Mouse (Mus musculus) hindbrain, embryonic 12.5 days (tissue): ENCODE data around the gene Eci1. TPM values are rescaled to one million over a fixed set of nuclear protein-coding genes. Genes with fewer than 3 reads are reported as not detected.
"Not testable (repeated sequence)": the region's sequence is repeated elsewhere in the genome, so short reads cannot be mapped to it uniquely, and the experiment has no call there.

Experiments
- ATAC-seq: fragments of 200-750 bp; cut with Nextera tagmentation; 2 replicates; pipeline ENCODE4 v1.8.0; 2017; ENCODE audit warnings: moderate TSS enrichment; ENCODE audit not compliant: low FRiP score
- H3K27ac ChIP-seq: fragments of 300-500 bp; sonication (generic); 2 replicates; pipeline ENCODE4 v1.5.1; 2016; ENCODE audit warnings: mild to moderate bottlenecking
- H3K27me3 ChIP-seq: fragments of 300-500 bp; sonication (generic); 2 replicates; pipeline ENCODE4 v1.6.1; 2016; ENCODE audit warnings: mild to moderate bottlenecking
- H3K36me3 ChIP-seq: fragments of 300-500 bp; sonication (generic); 2 replicates; pipeline ENCODE4 v1.6.1; 2016; ENCODE audit warnings: mild to moderate bottlenecking
- H3K4me1 ChIP-seq: fragments of 300-500 bp; sonication (generic); 2 replicates; pipeline ENCODE4 v1.6.1; 2016
- H3K4me2 ChIP-seq: fragments of 300-500 bp; sonication (generic); replicated peaks from 2 replicates; pipeline ENCODE4 v1.6.1; 2016; ENCODE audit warnings: mild to moderate bottlenecking
- H3K4me3 ChIP-seq: fragments of 300-500 bp; sonication (generic); 2 replicates; pipeline ENCODE4 v1.5.1; 2016; ENCODE audit warnings: mild to moderate bottlenecking
- H3K9ac ChIP-seq: fragments of 300-500 bp; sonication (generic); 2 replicates; pipeline ENCODE4 v1.6.1; 2016; ENCODE audit warnings: mild to moderate bottlenecking, moderate library complexity
- H3K9me3 ChIP-seq: fragments of 300-500 bp; sonication (generic); replicated peaks from 2 replicates; pipeline ENCODE4 v1.6.1; 2016; ENCODE audit warnings: mild to moderate bottlenecking
- WGBS: fragments of 180-500 bp; shearing (Covaris S2); methylation state at CpG from one replicate; pipeline ENCODE4 v1.1.7; 2016; 5-methylcytosine and 5-hydroxymethylcytosine counted together
- polyA plus RNA-seq: library from polyadenylated mRNA; unstranded; fragments of >200 nt; fragmentation: Nextera tagmentation; extraction: Ambion mirVana; gene quantifications from 2 replicates; pipeline ENCODE4 v1.2.1, GENCODE M21; 2016

The Eci1 gene
- polyA plus RNA-seq, 1 experiment from 2014 or later: 62.4 TPM

DNA sequence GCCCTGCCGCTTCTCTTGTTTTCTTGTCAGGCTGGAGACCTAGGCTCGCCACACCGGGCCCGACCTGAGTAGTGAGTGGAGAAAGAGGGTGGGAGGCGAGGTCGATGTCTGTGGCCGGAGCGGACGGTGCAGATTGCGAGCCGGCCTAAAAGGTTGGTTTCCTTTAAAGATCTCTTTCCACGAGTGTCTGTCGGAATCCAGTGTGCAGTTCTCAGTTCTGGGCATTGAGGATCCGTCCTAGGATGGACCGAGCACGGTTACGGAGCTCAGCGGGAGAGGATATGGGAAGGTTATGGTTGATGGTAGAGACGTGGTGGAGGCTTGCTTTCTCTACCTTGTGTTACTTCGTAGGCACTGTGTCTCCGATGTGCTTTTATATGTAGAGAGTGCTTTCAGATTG, 11.4 kb upstream of the Eci1 start:
- peak overlapping the region; percentile 94 for H3K27ac ChIP-seq
- H3K9ac ChIP-seq: peak overlapping the region; percentile 87
- H3K36me3 ChIP-seq: peaks cover 45% of the 10 kb centered on the region
- peak overlapping the region; percentile 87 for H3K4me3 ChIP-seq
- peak overlapping the region; percentile 98 for H3K4me2 ChIP-seq
- no peaks in the 10 kb centered on the region for H3K9me3 ChIP-seq
- H3K4me1 ChIP-seq: peaks cover 32% of the 10 kb centered on the region
- under 1% methylated on average over 21 of the region's 21 CpGs for WGBS
- peak; percentile 24 for ATAC-seq
- no peaks in the 10 kb centered on the region for H3K27me3 ChIP-seq

DNA sequence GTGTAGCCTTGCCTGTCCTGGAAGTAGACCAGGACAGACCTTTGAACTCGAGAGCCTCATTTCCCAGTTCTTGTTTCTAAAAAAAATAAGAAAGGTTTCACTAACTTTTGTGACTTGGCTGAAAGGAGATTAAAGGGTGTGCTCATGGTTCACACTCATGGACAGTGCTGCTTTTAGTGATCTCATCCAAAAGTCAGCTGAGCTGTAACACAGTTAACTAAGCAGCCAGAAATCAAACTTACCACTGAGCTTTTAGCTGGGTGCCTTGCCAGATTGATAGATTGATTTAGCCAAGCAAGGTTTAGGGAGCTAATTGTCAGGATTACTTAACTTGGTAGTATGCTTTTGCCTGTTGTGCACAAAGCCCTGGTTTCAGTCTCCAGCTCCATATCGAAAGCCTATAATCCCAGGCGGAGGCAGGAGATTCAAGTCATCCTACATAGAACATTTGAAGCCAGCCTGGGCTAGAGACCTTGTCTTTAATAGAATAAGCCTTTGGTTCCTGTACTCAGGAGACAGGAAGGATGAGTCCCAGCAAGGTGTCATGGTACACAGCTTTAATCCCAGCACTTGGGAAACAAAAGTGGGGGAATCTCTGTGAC, 10.3 kb upstream of the Eci1 start:
- ATAC-seq: no peak
- Histone ChIP-seq H3K36me3 (peaks cover 51% of the 10 kb centered on the region), H3K27ac (no peak overlapping the region), H3K4me1 (peaks cover 32% of the 10 kb centered on the region), H3K9me3 (no peaks in the 10 kb centered on the region), H3K4me2 (peak overlapping the region; percentile 98), H3K4me3 (peak overlapping the region; percentile 87), H3K9ac (peak overlapping the region; percentile 87), H3K27me3 (no peaks in the 10 kb centered on the region)
- 92% methylated on average over 3 of the region's 3 CpGs for WGBS

- WGBS: 94% methylated on average over 4 of the region's 4 CpGs
- Histone ChIP-seq H3K4me1 (peaks cover 4% of the 10 kb centered on the region), H3K9me3 (no peaks in the 10 kb centered on the region), H3K36me3 (peaks cover 72% of the 10 kb centered on the region), H3K4me3 (no peak overlapping the region), H3K27ac (no peak overlapping the region), H3K4me2 (no peak overlapping the region), H3K9ac (no peak overlapping the region), H3K27me3 (no peaks in the 10 kb centered on the region)
- no peak for ATAC-seq
These were observed 3.3 kb upstream of the Eci1 start for GRCm38 (mm10) chr17:24423114-24423513.

- Histone ChIP-seq H3K4me3 (no peak overlapping the region), H3K4me1 (peaks cover 4% of the 10 kb centered on the region), H3K4me2 (no peak overlapping the region), H3K9me3 (no peaks in the 10 kb centered on the region), H3K27me3 (no peaks in the 10 kb centered on the region), H3K9ac (no peak overlapping the region), H3K36me3 (peaks cover 58% of the 10 kb centered on the region), H3K27ac (no peak overlapping the region)
- 94% methylated on average over 5 of the region's 5 CpGs for WGBS
- no peak for ATAC-seq
These were observed 2.0 kb upstream of the Eci1 start for GRCm38 (mm10) chr17:24424489-24424888.

GRCm38 (mm10) chr17:24425326-24425725, 1.1 kb upstream of the Eci1 start:
- H3K36me3 ChIP-seq: peaks cover 49% of the 10 kb centered on the region
- not testable (repeated sequence) for H3K9ac ChIP-seq, H3K27ac ChIP-seq, H3K4me3 ChIP-seq, ATAC-seq, H3K4me1 ChIP-seq, H3K27me3 ChIP-seq, H3K9me3 ChIP-seq, H3K4me2 ChIP-seq
- 92% methylated on average over 6 of the region's 8 CpGs for WGBS

- no peak overlapping the region for H3K9ac ChIP-seq
- 95% methylated on average over 7 of the region's 7 CpGs for WGBS
- H3K36me3 ChIP-seq: peaks cover 46% of the 10 kb centered on the region
- no peak overlapping the region for H3K4me2 ChIP-seq
- peaks cover 4% of the 10 kb centered on the region for H3K4me1 ChIP-seq
- H3K4me3 ChIP-seq: 0 out of 2 replicates have a peak overlapping the region, but pooled peaks have one; percentile 68
- H3K27me3 ChIP-seq: no peaks in the 10 kb centered on the region
- no peak for ATAC-seq
- peak overlapping the region; percentile 93 for H3K27ac ChIP-seq
- H3K9me3 ChIP-seq: no peaks in the 10 kb centered on the region
These were observed 536 bp upstream of the Eci1 start for GRCm38 (mm10) chr17:24425905-24426304.

- Histone ChIP-seq H3K4me2 (peak overlapping the region; percentile 59), H3K4me1 (peaks cover 4% of the 10 kb centered on the region), H3K27me3 (no peaks in the 10 kb centered on the region), H3K4me3 (peak overlapping the region; percentile 68), H3K27ac (peak overlapping the region; percentile 93; the same call in 1 of the 2 replicates), H3K9ac (peak overlapping the region; percentile 83), H3K9me3 (no peaks in the 10 kb centered on the region), H3K36me3 (peaks cover 33% of the 10 kb centered on the region)
- no peak for ATAC-seq
- WGBS: 6% methylated on average over 8 of the region's 8 CpGs
These were observed 723 bp downstream of the Eci1 start for GRCm38 (mm10) chr17:24427170-24427557.

DNA sequence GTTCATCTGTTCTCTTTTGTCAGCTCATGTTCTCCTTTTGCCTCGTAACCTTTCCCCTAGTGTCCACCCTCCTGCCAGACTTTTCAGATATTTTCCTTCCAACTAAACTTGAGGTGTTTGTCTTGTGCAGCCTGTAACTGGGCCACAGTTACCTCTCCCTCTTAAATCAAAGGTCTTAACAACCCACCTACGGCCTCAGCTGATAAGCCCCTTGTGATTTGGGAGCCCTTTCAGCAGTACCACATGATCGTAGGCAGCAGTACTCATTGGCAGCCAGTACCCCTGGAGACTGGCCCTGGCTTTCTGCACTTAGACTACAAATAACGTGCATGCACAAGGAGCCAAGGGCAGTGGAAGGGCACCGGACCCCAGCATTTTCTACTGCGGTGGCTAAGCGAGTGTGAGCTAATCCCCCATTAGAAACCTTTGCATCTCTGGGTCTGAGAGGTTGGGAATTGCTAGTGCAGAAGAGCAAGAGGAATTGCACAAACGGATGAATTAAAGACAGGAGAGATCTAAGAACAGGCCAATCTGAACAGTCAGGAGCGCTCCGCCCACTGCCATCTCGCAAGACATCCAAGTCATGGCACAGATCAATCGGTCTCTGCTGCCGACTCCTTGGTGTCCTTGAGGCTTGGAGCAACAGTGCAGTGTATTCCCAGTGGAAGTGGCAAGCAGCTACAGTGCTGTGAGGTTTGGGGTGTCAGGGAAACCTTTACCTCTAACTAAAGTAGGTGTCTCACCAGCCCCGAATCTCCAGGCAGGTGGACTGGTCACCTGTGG, 3.0 kb downstream of the Eci1 start:
- no peak overlapping the region for H3K9ac ChIP-seq
- no peak for ATAC-seq
- no peak overlapping the region for H3K4me3 ChIP-seq
- peaks cover 15% of the 10 kb centered on the region for H3K36me3 ChIP-seq
- peaks cover 4% of the 10 kb centered on the region for H3K4me1 ChIP-seq
- 86% methylated on average over 14 of the region's 14 CpGs for WGBS
- no peak overlapping the region for H3K27ac ChIP-seq
- no peaks in the 10 kb centered on the region for H3K9me3 ChIP-seq
- H3K27me3 ChIP-seq: no peaks in the 10 kb centered on the region
- no peak overlapping the region for H3K4me2 ChIP-seq

- ATAC-seq: no peak
- WGBS: 77% methylated on average over 5 of the region's 5 CpGs
These were observed 10.6 kb downstream of the Eci1 start for GRCm38 (mm10) chr17:24437016-24437415.

GRCm38 (mm10) chr17:24440377-24440776, 13.9 kb downstream of the Eci1 start:
- Histone ChIP-seq H3K9me3 (no peaks in the 10 kb centered on the region), H3K27ac (no peak overlapping the region), H3K36me3 (peaks cover 69% of the 10 kb centered on the region), H3K4me3 (no peak overlapping the region), H3K4me2 (no peak overlapping the region), H3K9ac (no peak overlapping the region), H3K27me3 (no peaks in the 10 kb centered on the region), H3K4me1 (no peaks in the 10 kb centered on the region)
- 87% methylated on average over 8 of the region's 8 CpGs for WGBS
- no peak for ATAC-seq

More at GRCm38 (mm10) chr17:24437016-24437415, 10.6 kb downstream of the Eci1 start:
- H3K4me2 ChIP-seq: no peak overlapping the region
- no peak overlapping the region for H3K4me3 ChIP-seq
- H3K4me1 ChIP-seq: no peaks in the 10 kb centered on the region
- H3K27ac ChIP-seq: no peak overlapping the region
- no peaks in the 10 kb centered on the region for H3K9me3 ChIP-seq
- H3K9ac ChIP-seq: no peak overlapping the region
- H3K27me3 ChIP-seq: no peaks in the 10 kb centered on the region
- peaks cover 46% of the 10 kb centered on the region for H3K36me3 ChIP-seq

- WGBS: 44% methylated on average over 2 of the region's 2 CpGs
- H3K36me3 ChIP-seq: peaks cover 77% of the 10 kb centered on the region
These were observed 14.7 kb downstream of the Eci1 start for GRCm38 (mm10) chr17:24441148-24441547.

GRCm38 (mm10) chr17:24442107-24442506, 15.7 kb downstream of the Eci1 start:
- Histone ChIP-seq H3K36me3 (peaks cover 87% of the 10 kb centered on the region), H3K9ac (no peak overlapping the region), H3K9me3 (no peaks in the 10 kb centered on the region), H3K4me3 (no peak overlapping the region), H3K27ac (no peak overlapping the region), H3K27me3 (no peaks in the 10 kb centered on the region), H3K4me2 (no peak overlapping the region), H3K4me1 (no peaks in the 10 kb centered on the region)
- ATAC-seq: no peak
- 92% methylated on average over 14 of the region's 14 CpGs for WGBS

More at GRCm38 (mm10) chr17:24441148-24441547, 14.7 kb downstream of the Eci1 start:
- Histone ChIP-seq H3K9ac (no peak overlapping the region), H3K27me3 (no peaks in the 10 kb centered on the region), H3K4me1 (no peaks in the 10 kb centered on the region), H3K4me2 (no peak overlapping the region), H3K4me3 (no peak overlapping the region), H3K9me3 (no peaks in the 10 kb centered on the region), H3K27ac (no peak overlapping the region)
- ATAC-seq: no peak
